Mouse (Mus musculus) neural tube, embryonic 11.5 days (tissue): ENCODE measurements around the gene Wfs1. TPM values are rescaled to one million over a fixed set of nuclear protein-coding genes. Genes with fewer than 3 reads are reported as not detected.

Source experiments
- ATAC-seq: fragments of 200-750 bp; cut with Nextera tagmentation; 2 replicates; pipeline ENCODE4 v1.8.0; 2017; ENCODE audit warnings: moderate number of reproducible peaks, mild to moderate bottlenecking, moderate TSS enrichment, moderate library complexity; ENCODE audit not compliant: insufficient read depth, low FRiP score, low TSS enrichment
- DNase-seq: peaks from one replicate; pipeline ENCODE4 v3.0.0-alpha.2; 2015; ENCODE audit warnings: low spot score
- H3K27ac ChIP-seq: fragments of 300-500 bp; sonication (generic); 2 replicates; pipeline ENCODE4 v1.5.1; 2014; ENCODE audit warnings: low read depth, mild to moderate bottlenecking, low read length
- H3K27me3 ChIP-seq: fragments of 300-500 bp; sonication (generic); 2 replicates; pipeline ENCODE4 v1.6.1; 2014; ENCODE audit warnings: mild to moderate bottlenecking, low read length, mixed read lengths; ENCODE audit not compliant: control insufficient read depth, insufficient read depth
- H3K36me3 ChIP-seq: fragments of 300-500 bp; sonication (generic); 2 replicates; pipeline ENCODE4 v1.6.1; 2014; ENCODE audit warnings: mild to moderate bottlenecking, low read length, moderate library complexity, mixed read lengths; ENCODE audit not compliant: control insufficient read depth, insufficient read depth
- H3K4me1 ChIP-seq: fragments of 300-500 bp; sonication (generic); 2 replicates; pipeline ENCODE4 v1.6.1; 2014; ENCODE audit warnings: low read length, mixed read lengths; ENCODE audit not compliant: control insufficient read depth, insufficient read depth
- H3K4me2 ChIP-seq: fragments of 300-500 bp; sonication (generic); 2 replicates; pipeline ENCODE4 v1.6.1; 2014; ENCODE audit warnings: low read depth, mild to moderate bottlenecking, moderate library complexity
- H3K4me3 ChIP-seq: fragments of 300-500 bp; sonication (generic); 2 replicates; pipeline ENCODE4 v1.5.1; 2014; ENCODE audit warnings: low read depth, low read length
- H3K9ac ChIP-seq: fragments of 300-500 bp; sonication (generic); 2 replicates; pipeline ENCODE4 v1.6.1; 2014; ENCODE audit warnings: mild to moderate bottlenecking, low read length
- H3K9me3 ChIP-seq: fragments of 300-500 bp; sonication (generic); 2 replicates; pipeline ENCODE4 v1.6.1; 2016; ENCODE audit warnings: low read length; ENCODE audit not compliant: control insufficient read depth
- WGBS: fragments of 180-500 bp; shearing (Covaris S2); extraction: QIAGEN DNeasy Blood & Tissue Kit; methylation state at CpG from one replicate; pipeline ENCODE4 v1.1.7; 2014; 5-methylcytosine and 5-hydroxymethylcytosine counted together
- polyA plus RNA-seq: library from polyadenylated mRNA; unstranded; fragments of >200 nt; fragmentation: Nextera tagmentation; extraction: Ambion mirVana; gene quantifications from 2 replicates; pipeline ENCODE4 v1.2.1, GENCODE M21; 2014

Gene Wfs1
- polyA plus RNA-seq, 1 experiment from 2014 or later = 8.9 TPM

DNA sequence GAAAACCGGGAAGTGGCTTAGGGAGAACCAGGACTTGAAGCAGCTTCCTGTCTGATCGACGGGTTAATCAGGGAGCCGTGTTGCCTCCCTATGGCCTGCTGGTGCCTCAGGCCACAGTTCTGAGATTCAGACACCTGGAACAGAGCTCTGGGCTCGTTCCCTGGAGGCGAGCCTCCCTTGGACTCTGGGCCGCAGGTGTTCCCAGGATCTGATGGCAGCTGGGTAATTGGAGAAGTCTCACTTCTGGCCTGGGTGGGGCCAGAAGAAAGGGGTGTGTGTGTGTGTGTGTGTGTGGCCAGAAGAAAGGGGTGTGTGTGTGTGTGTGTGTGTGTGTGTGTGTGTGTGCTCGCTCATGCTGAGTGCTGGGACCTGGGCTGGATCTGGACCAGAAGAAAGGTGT lies 55.6 kb downstream of the Wfs1 start:
- H3K4me2 ChIP-seq = no peak overlapping the region
- H3K4me3 ChIP-seq = no peak overlapping the region
- no peak overlapping the region for H3K9ac ChIP-seq
- WGBS = 65% methylated on average over 8 of the region's 8 CpGs
- H3K27ac ChIP-seq = no peak overlapping the region
- no peaks in the 10 kb centered on the region for H3K9me3 ChIP-seq
- ATAC-seq (no peak), DNase-seq (no peak)
- H3K27me3 ChIP-seq = no peaks in the 10 kb centered on the region
- H3K4me1 ChIP-seq = no peaks in the 10 kb centered on the region
- H3K36me3 ChIP-seq = no peaks in the 10 kb centered on the region

DNA sequence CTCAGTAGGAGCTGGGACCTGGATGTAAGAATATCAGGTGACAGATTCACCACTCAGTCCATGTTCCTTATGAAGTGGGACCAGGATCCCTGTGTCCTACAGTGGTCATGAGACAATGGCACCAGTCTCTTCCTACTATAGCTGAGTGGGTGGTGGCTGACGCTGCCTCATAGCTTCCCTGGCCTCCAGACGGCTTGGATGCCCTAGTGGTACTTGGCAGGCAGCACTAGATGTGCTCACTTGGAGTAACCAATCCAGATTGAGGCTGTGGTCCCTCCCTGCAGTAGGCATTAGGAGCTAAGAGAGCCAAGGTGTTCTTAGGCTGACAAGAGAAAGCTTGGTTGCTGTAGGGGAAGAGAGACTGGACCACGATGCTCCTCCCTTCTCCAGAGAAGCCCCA lies 59.6 kb downstream of the Wfs1 start:
- Histone ChIP-seq H3K27me3 (no peaks in the 10 kb centered on the region), H3K4me3 (no peak overlapping the region), H3K27ac (no peak overlapping the region), H3K9ac (no peak overlapping the region), H3K36me3 (no peaks in the 10 kb centered on the region), H3K4me2 (no peak overlapping the region), H3K9me3 (no peaks in the 10 kb centered on the region), H3K4me1 (no peaks in the 10 kb centered on the region)
- DNase-seq = no peak
- no peak for ATAC-seq
- 69% methylated on average over 3 of the region's 3 CpGs for WGBS

- peak; percentile 48 for DNase-seq
- no peak overlapping the region for H3K9ac ChIP-seq
- no peaks in the 10 kb centered on the region for H3K36me3 ChIP-seq
- H3K4me3 ChIP-seq = no peak overlapping the region
- H3K4me2 ChIP-seq = no peak overlapping the region
- no peaks in the 10 kb centered on the region for H3K9me3 ChIP-seq
- no peak overlapping the region for H3K27ac ChIP-seq
- no peaks in the 10 kb centered on the region for H3K4me1 ChIP-seq
- 52% methylated on average over 4 of the region's 4 CpGs for WGBS
- ATAC-seq = no peak
- H3K27me3 ChIP-seq = no peaks in the 10 kb centered on the region
Observed at GRCm38 (mm10) chr5:36928701-36929100, 60.3 kb downstream of the Wfs1 start.

DNA sequence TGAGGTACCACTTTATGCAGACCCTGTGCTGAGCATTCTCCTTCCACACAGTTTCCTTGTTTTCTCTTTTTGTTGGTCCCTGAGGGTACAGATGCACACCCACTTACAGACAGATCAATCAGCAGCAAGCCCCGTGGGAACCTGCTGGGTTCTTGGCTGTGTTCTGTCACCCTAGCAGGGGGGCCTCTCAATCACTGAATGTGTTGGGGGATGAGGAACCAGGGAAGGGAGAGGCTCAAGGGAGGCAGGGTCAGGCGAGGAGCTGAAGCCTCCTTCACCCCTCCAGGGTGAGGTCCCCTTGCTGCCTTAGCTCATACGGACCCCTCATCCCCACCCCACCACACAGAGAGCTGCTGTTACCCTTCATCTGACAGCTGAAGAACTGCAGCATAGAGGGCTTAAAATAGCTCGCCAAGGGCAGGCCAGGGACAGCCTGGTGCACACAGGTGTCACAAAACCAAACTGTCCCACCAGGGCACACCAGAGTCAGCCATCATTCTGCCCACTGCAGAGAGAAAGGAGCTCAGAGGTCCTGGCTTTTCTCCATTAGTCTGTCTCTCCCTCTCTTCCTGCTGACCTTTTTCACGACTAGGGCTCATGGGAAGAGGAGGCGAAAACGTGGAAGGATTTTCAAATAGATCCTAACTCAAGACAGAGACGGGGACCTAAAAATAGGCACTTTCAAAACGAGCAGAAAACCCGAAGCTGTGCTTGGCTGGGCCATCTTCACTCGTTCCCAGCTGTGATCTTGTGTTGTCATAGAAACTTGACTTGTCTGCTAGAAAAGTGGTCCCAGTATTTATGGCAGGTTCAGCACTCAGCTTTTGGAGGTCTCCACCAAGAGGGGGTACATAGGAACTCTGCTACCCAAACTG lies 64.9 kb downstream of the Wfs1 start:
- WGBS = 59% methylated on average over 11 of the region's 11 CpGs
- Histone ChIP-seq H3K9me3 (no peaks in the 10 kb centered on the region), H3K36me3 (no peaks in the 10 kb centered on the region), H3K4me3 (no peak overlapping the region), H3K27ac (no peak overlapping the region), H3K9ac (no peak overlapping the region), H3K4me1 (no peaks in the 10 kb centered on the region), H3K4me2 (no peak overlapping the region), H3K27me3 (no peaks in the 10 kb centered on the region)
- ATAC-seq = no peak
- no peak for DNase-seq

DNA sequence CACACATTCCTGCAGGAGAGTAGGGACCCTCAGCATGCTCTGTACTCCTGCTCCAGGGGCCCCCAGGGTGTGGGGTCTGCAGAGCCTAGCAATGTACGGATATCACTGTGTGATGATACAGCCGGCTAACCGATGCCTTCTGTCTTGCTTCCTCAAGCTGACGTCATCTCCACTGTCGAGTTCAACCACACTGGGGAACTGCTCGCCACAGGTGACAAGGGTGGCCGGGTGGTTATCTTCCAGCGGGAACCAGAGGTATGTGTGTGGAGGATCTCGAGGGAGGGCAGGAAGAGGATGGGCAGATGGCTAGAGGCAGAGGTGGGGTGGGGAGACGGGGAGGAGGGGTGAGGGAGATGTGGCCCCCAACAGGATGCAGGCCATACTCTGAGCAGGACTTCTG lies 66.2 kb downstream of the Wfs1 start:
- Histone ChIP-seq H3K9ac (no peak overlapping the region), H3K4me3 (no peak overlapping the region), H3K36me3 (no peaks in the 10 kb centered on the region), H3K9me3 (no peaks in the 10 kb centered on the region), H3K4me2 (no peak overlapping the region), H3K27me3 (no peaks in the 10 kb centered on the region), H3K27ac (no peak overlapping the region), H3K4me1 (peaks cover 3% of the 10 kb centered on the region; the same call in 1 of the 2 replicates)
- DNase-seq = no peak
- ATAC-seq = no peak
- WGBS = 76% methylated on average over 10 of the region's 10 CpGs

DNA sequence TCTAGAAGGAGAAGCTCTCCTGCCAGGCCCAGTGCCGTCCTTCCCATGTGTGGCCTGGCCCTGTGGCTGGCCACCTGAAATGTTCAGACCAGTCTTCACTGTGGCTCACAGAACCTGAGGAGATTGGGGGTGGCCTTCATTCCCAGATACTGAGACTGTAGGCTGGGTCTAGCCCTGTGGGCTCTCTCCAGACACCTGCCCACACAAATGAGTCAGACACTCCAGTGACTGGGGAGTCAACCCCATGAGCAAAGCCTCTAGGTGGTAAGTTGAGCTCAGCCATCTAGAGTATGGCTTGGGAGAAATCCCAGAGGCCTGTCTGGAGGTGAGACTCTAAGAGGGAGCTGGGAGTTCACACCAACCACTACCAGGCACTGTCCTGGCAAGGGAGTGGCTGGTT lies 67.1 kb downstream of the Wfs1 start:
- H3K4me3 ChIP-seq = no peak overlapping the region
- H3K27me3 ChIP-seq = no peaks in the 10 kb centered on the region
- peaks cover 3% of the 10 kb centered on the region; the same call in 1 of the 2 replicates for H3K4me1 ChIP-seq
- whole genome bisulfite sequencing = 86% methylated on average over 1 of the region's 1 CpGs
- H3K36me3 ChIP-seq = no peaks in the 10 kb centered on the region
- H3K4me2 ChIP-seq = no peak overlapping the region
- no peak for DNase-seq
- no peaks in the 10 kb centered on the region for H3K9me3 ChIP-seq
- no peak overlapping the region for H3K9ac ChIP-seq
- no peak for ATAC-seq
- H3K27ac ChIP-seq = no peak overlapping the region

DNA sequence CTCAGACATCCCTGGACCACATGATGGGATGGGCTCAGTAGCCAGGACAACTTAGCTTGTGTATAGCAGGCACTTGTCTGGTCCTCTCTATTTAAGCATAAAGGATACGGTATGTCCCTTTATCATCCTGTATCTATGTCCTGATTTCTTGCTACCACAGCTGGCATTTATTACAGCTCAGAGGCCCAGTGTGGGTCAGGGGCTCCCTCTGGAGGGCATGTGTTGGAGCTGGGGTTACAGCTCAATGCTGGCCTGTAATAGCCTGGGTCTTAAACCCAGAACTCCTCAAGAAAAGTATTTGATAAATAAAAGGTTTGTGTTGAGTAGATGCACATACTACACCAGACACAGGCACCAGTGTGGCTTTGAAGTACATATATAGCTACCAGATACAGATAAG lies 68.9 kb downstream of the Wfs1 start:
- no peak overlapping the region for H3K9ac ChIP-seq
- ATAC-seq = peak; percentile 16; the same call in 1 of the 2 replicates
- H3K9me3 ChIP-seq = no peaks in the 10 kb centered on the region
- H3K27me3 ChIP-seq = no peaks in the 10 kb centered on the region
- H3K27ac ChIP-seq = no peak overlapping the region
- no peak overlapping the region for H3K4me3 ChIP-seq
- DNase-seq = peak; percentile 57
- H3K4me2 ChIP-seq = no peak overlapping the region
- H3K36me3 ChIP-seq = no peaks in the 10 kb centered on the region
- 57% methylated on average over 1 of the region's 1 CpGs for WGBS
- peaks cover 3% of the 10 kb centered on the region; the same call in 1 of the 2 replicates for H3K4me1 ChIP-seq

- WGBS = 77% methylated on average over 7 of the region's 7 CpGs
- H3K4me1 ChIP-seq = peaks cover 3% of the 10 kb centered on the region; the same call in 1 of the 2 replicates
- no peak overlapping the region for H3K4me3 ChIP-seq
- H3K27me3 ChIP-seq = no peaks in the 10 kb centered on the region
- no peak overlapping the region for H3K9ac ChIP-seq
- DNase-seq = no peak
- H3K9me3 ChIP-seq = no peaks in the 10 kb centered on the region
- no peak for ATAC-seq
- no peaks in the 10 kb centered on the region for H3K36me3 ChIP-seq
- H3K4me2 ChIP-seq = no peak overlapping the region
- no peak overlapping the region for H3K27ac ChIP-seq
Observed at GRCm38 (mm10) chr5:36918016-36918415, 71.0 kb downstream of the Wfs1 start.

GRCm38 (mm10) chr5:36917245-36917644 lies 71.8 kb downstream of the Wfs1 start:
- Histone ChIP-seq H3K9ac (no peak overlapping the region), H3K4me3 (no peak overlapping the region), H3K36me3 (no peaks in the 10 kb centered on the region), H3K27me3 (no peaks in the 10 kb centered on the region), H3K9me3 (no peaks in the 10 kb centered on the region), H3K27ac (no peak overlapping the region), H3K4me2 (no peak overlapping the region), H3K4me1 (peaks cover 3% of the 10 kb centered on the region; the same call in 1 of the 2 replicates)
- DNase-seq (no peak), ATAC-seq (no peak)
- 83% methylated on average over 4 of the region's 4 CpGs for WGBS
